Mouse (Mus musculus) embryo, embryonic 11.5 days (tissue): ENCODE results near the gene Fyn.

Source experiments
- DNase-seq: peaks from one replicate; pipeline ENCODE4 v3.0.0-alpha.2; 2012; ENCODE audit warnings: low read depth, low spot score

The Fyn gene

DNA sequence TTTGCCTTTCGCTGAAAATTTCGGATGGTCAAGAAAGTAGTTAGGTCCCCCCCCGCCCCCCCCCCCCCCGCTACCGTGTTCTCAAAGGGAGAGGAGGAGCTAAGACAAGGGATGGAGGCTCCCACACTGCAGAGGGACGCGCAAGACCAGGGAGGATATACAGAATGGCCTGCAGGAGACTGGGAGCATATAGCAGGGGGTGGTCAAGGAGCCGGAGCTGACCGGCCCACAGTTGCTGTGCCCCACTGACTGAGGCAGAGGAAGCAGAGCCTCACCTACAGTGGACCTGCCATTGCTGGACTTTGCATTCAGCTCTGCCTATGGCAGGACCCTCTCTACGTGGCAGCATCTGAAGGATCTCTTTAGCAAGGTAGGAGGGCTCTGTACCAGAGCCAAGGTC lies 10.6 kb downstream of the Fyn start:
- no peak for DNase-seq

DNA sequence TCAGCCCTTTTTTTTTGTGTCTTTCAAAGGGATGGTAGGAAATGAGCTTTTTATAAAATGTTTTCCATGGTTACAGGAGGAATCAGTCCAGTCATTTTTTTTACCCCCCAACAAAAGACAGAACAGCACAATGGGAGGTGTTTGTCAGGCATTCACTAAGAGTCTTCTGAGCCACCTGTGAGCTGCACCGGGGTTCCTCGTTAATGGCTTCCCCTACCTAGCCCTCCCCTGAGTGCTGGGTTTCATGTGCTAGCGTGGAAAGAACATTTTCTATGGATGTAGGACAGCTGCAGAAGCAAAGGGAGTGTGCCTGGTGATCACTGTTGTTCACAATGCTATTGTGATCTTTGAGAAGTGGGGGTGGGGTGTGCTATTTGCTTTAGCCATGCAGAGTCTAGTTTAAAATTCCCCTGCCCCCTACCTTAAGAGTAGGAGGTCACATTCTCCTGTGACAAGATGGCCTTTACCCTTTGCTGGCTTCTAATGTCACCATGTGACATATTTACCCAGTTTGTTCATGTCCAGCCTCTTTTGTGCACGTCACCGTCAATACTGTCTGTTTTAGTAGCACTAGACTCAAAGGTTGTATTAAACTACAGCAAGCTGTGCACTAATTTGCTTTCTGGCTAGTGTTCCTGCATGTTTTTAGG lies 11.2 kb downstream of the Fyn start:
- DNase-seq, result no peak

DNA sequence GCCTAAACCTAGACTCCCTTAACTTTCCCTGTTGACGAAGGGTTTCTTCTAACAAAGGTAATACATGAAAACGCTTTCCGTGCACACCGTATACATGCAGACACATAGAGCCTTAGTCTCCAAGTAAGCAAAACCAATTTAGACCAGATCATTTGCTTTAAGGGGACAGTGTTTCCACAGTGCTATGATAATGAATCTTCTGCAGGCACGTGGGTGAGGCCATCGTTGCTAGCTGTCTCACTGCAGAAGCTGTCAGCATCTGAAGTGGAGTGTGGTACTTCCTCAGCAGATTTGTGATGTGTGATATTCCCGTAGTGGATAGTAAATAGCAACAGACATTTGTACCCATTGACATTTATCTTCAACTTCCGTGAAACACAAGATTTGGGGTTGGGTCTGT lies 16.6 kb downstream of the Fyn start:
- no peak for DNase-seq

DNA sequence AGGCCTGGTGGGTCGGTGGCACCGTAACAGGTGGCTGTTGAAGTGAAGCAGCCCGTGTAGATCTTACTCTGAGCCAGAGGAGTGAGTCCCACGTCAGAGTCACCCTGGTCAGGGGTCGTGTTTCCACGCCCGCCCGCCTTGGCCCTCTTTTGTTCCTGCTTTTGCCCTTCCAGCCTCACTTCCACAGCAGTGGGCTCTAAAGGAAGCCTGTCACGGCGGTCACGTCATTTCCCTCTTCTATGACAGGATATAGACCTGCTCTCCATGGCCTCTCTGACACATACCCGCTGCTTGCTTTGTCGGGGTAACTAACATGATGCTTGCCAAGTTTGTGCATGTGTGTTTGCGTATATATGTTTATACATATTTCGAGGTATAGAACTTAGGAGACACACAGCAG lies 17.5 kb downstream of the Fyn start:
- no peak for DNase-seq

DNA sequence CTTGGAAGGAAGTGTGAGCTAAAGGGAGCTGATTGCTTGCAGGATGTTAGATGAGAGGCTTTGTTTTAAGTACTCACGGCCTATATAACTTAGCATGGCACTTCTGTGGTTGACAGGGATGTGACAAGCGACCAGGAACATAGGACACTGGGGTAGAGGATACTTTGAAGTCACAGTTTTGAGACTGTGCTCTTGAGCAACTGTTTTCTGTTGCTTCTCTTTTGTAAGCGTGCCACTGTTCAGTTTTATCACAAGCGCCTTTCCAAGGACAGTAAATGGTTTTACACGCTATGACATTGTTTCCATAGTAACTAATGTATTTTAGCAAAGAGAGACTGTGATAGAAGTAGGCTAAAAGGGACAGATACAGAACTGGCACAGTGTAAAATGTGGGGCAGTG lies 18.4 kb downstream of the Fyn start:
- no peak for DNase-seq

DNA sequence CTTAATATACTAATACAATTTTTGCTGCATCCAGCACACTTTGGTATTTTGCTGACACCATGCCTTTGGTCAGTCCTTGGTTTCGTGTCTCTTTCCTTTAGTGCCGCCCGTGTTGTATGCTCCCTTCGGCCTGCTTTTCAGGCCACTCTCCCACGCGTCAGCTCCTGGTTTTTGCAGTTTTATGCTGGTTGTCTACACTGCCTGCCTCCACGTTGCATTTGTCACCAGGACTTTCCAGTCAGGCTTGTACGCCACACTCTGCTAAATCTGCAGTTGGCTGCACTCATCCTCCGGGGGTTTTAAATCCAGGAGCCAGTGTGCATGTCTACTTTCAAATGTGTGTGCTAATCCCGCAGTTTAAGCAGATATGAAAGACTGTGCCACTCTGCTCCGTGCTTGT lies 18.9 kb downstream of the Fyn start:
- DNase-seq, result no peak

DNA sequence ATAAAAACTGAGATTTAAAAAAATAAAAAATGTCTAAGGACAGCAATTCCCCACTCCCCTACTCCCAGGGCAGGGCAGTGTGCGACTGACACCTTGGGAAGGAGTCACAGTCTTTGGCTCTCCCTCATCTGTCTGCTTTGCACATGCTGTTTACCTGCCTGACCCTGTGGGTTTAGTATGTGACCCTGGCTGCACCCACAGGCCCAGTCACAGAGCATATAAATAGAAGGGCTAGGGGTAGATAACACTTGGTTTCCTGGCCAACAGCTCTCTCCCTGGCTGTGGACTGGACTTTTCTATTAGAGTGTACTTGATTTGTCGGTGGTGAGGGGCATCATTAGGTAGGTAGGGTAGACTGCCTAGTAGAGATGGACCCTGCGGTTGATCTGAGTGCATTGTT lies 19.5 kb downstream of the Fyn start:
- DNase-seq, result no peak

DNA sequence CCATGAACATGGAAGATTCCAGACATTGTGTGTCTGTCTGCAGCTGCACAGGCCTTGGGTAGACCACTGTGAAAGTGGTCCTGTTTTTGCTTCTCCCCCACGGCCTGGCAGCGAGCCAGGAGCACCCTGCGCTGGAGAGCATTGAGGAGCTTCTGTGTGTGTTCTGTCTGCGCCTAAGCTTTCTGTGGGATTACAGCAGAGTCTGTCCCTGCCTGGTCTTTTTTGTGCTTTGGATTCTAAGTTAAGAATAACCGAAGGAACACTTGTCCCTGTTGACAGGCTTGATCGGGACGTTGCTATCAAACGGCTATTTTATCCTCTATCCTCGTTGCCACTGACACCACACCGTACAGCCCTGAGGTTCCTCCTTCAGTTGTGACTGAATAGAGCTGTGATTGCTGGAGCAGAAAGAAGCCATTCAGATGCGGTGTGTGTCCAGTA lies 20.8 kb downstream of the Fyn start:
- no peak for DNase-seq

DNA sequence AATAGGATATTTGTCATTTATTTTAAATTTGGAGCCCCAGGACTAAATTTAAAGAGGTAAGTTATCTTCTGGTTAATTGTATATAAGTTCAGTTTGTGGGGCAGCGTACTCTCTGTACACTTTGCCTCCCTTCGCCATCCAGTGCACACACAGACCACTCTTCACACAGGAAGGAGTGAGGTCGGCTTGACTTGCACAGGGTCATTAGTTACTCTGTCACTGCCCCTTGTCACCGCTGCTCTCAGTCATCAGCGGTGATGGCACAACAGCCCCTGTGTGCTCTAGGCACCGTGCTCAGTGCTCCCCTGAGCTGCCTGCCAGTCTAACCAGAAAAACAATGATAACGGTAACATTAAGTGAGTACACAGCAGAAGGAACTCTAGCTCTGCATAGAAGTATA lies 21.9 kb downstream of the Fyn start:
- no peak for DNase-seq

DNA sequence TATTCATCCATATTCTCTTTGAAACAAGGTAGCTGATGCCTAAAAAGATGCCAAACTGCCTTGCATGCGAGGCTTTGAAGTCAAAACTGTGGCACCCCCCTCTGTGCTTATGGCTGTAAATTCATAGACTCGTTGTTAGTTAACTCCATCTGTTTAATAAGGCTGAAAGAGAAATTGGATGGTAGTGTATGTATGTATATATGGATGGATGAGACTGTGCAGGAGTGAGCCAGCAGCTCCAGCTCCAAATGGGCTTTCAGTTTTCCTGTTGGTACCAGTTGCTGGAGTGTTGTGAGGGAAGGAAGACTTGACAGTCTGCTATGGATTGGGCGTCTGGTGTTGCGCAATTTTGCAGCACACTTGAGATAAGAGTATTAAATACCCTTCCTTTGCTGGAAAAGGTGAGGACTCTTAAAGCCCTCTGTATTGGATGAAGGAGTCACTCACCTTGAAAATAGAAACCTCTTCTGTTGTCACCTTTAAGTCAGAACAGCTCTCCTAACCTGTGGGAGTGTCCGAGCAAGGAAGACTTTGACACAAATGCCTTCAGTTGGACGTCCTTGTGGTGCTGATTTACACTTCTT lies 24.3 kb downstream of the Fyn start:
- no peak for DNase-seq

DNA sequence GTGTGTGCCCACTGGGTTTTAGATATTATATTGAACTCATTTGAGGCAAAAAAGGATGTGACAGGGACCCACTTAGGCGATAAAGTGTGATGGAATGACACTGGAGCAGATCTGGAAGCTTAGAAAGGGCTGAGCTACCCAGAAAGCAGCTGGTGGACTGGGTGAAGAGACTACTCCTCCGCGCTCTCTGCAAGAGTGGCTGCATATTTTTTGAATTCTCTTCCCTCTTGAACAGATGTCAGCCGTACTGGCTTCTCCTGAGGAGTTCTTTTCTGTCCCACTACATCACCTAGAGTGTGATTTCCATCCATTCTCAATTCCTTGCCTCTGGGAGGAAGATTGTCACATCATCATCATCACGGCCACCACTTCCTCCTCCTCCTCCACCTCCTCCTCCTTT lies 26.9 kb downstream of the Fyn start:
- no peak for DNase-seq

DNA sequence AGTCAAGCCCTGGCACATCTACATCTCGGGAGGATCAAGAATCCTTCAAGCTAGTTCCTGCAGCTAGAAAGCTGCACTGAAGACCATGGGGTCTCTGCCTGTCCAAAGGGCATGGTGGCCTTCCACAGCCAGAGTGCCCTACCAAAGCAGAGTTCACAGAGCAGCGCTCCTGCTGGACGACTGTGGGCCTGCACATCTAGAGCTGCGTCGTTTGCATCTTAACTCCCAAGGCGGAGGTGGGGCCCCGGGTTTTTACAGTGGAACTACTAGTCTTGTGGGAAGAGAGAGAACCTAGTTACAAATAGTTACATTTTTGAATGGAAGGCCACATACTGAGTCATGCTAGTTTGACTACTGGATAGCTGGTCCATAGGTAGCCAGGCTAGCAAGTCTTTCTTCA lies 30.3 kb downstream of the Fyn start:
- no peak for DNase-seq

DNA sequence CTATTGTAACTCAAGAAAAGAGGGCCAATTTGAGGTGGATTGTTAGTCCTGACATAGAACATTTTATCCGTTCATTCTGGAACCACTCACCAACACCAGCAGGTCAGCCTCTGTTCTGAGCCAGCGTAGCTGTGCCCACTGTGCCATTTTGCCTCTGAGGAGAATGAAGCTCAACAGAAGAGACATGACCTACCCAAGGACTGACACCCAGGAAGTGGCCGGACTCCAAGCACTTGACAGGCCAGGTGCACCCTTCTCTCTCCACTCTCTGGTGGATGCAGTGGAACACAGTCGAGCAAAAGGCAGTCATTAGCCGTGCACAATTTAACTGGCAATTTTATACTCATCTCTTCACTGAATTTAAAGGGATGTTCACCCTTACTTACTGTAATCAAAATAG lies 31.5 kb downstream of the Fyn start:
- DNase-seq, result no peak

DNA sequence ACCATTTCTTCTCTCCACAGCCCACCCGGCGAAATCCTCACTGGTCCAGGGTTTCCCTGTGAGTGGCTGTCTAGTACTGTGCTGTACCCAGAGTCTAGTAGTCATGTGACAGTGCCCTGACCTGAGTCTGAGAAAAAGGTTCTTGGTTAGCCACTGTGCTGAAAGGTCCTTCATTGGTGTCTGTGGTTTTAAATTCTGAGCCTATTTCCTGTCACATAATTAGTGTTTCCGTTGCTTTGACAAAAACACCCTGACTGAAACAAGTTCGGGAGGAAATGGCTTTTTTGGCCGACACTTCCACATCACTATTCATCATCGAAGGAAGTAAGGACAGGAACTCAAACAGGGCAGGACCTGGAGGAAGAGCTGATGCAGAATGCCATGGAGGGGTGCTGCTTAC lies 33.8 kb downstream of the Fyn start:
- no peak for DNase-seq

DNA sequence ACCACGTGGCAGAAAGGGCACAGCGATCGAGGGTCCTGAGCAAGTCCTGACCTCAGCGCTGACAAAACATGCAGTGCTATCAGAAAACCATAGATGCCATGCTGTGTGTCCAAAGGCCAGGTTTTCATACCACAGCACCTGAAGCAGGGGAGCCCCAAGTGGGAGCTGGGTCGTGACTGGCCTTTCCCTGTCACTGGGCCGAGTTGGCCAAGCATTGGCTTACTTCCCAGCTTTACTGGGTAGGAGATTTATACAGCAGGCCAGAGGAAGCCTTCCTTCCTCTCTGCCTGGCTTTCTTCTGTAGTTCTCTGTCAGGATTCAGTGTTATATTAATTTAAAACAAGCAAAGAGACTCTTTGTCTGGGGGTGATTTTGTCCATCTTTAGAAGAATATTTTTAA lies 35.1 kb downstream of the Fyn start:
- no peak for DNase-seq

DNA sequence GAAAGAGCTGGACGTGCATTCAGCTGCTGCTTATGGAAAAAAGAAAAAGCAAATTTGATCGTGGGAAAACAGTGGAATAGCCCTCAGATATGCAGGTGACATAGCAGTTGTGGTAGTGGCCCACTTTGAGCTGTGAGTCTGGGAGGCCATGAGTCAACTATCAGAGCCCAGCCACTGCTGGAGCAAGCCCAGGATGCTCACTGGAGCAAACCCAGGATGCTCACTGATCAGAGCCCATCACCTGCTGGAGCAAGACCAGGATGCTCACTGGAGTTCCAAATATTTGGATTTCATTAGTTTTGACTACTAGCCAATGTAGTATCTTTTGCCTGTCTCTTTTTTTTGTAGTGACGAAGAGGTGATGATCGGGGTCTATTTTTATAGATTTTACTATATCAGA lies 35.5 kb downstream of the Fyn start:
- no peak for DNase-seq

DNA sequence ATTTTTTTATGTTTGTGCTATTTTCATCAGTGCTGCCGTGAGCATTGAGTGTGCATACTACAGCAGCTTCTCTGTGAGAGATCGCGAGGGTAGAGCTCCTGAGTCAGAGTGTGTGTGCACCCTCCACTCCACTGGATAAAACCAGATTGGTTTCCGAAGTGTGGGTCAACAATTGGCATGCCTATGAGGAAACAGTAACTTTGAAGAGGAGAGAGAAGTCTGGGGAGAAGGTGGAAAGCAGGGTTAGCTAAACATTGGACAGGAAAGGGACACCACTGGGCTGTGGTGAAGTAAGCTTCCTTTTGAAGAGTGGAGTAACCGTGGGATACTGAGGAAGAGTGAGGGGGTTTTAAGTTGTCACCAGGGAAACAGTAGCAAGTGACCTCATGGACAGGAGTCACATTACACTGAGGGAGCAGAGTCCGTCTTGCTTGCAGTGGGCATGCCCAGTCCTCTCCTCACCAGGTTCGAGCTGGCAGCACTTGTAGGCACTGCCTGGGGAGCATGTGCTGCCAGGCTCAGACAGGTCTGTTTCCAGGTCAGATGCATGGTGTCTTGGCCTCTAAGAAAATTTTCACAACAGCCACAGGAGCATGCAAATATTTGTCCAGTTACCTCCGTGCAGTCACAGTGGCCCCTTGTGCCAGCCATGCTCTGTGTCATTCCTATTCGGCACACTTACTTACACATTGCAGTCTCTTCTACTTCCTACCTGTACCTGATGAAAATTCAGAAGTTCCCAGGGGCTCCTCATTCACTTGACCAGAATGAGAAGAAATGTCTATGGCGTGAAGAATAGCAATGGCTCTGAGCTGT lies 37.5 kb downstream of the Fyn start:
- no peak for DNase-seq

DNA sequence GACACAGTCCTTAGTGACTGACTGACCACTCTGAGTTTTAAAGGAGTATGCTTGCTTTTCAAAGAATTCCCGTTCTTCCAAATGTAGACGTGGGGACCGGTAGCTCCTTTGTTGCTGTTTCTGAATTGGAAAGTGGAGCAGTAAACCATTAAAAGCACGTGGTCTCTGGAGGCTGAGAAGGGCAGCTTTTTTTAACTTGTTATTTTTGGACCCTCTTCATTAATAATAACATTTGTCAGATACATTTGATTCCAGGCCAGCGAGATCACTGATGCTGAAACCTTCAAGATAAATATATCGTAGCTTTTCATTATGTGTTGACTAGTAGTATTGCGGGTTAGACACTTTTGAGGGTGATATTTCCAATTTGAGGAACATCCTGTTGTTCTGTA lies 38.1 kb downstream of the Fyn start:
- DNase-seq, result no peak

DNA sequence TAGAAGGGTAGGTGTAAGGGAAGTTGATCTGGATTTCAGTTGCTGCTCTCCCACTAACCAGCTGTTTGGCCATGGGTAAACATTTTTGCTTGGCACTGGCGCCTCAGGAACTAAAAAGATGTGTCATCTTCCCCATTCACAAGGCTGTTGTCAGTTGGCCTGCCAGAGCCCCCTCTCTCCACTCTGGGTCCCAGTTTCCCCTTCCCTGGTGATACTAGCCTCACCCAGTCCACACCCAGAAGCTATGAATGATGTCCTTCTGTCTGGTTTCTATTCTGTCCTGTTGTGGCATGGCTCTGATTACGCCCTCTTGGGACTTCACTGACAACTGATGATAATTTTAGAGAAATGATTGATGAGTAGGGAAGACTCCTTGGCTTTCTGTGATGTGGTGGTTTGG lies 38.9 kb downstream of the Fyn start:
- DNase-seq, result no peak

DNA sequence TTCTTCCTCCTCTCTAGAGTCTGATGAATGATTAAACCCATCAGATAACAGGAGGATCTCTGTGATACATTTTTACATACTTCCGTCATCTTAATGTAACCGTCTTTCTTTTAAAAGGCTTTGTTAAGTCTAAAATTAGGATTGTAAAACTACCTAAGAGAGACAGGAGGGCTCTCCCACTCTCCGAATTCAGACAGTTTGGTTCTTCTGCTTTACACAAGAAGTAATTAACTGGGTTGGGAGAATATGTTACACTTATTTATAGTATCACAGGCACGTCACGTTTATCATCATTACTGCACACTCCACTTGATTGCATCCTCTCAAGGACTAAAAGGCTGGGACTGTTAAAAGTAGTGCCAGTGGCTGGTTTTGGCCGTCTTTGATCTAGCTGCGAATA lies 40.9 kb downstream of the Fyn start:
- no peak for DNase-seq

DNA sequence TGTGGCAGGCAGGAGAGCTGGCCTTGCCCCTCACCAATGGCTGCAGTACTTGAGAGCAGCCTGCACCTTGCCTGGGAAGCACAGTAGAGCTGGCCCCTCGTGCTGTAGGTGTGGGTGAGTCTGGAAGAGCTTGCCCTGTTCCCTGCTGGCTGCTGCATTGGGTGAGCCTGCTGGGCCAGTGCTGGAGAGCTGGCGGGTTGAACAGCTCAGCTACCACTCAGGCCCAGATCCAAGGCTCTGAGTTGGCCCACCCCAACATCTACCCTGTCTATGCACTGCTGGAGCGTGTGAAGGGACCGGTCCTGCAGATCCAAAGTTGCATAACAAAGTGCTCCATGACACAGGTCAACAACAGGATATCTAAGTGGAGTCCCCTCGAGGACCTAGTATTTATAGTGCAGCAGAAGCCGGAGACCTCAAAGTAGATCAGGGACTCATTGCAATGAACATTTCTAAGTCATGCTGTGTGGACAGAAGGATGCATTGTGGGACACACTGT lies 41.5 kb downstream of the Fyn start:
- no peak for DNase-seq

DNA sequence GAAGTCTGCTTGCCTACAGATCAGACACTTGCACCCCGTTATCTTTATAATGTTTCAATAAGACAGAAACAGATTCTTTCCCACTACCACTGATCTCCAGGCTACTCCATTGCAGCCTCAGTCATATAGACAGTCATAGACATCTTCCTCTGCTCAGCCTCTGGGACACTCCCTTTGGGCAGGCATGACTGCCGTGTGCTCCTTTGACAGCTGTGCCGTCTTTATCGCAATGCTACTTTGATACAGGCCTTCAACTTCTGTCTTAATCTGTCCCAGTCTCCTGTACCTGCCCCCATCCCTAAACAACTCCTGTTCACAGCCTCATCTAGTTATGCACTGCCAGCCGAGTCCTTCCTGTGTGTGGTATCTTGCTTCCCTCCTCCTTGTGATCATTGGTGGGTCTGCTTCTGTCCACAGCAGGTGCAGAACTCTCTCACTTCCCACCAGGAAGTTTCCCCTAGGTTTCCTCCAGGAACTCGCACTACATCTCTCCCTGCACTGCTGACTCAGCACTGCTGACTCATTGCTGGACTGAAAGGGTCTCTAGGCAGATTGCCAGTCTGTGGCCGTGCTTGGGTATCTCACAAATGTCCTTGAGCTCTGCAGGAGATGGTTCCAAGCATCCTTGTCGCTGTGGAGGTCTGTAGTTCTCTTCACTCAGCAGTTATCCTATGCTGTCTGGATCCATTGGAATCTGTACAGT lies 43.4 kb downstream of the Fyn start:
- no peak for DNase-seq
